Mouse (Mus musculus) gastrocnemius, adult 2 months (tissue): Measurements from ENCODE around the gene Usp27x. TPM values are rescaled to one million over a fixed set of nuclear protein-coding genes. Genes with fewer than 3 reads are reported as not detected.
A peak's percentile ranks its signal among the peaks of the same experiment; 100 is the strongest.

Source experiments
- DNase-seq: peaks from one replicate; pipeline ENCODE4 v3.0.0; 2022
- H3K27ac ChIP-seq: fragments of 200-600 bp; 2 replicates; pipeline ENCODE4 v1.8.1; 2022; ENCODE audit warnings: mild to moderate bottlenecking
- H3K4me3 ChIP-seq: fragments of 200-600 bp; 2 replicates; pipeline ENCODE4 v1.8.1; 2022; ENCODE audit warnings: mild to moderate bottlenecking, moderate library complexity
- CTCF ChIP-seq: fragments of 200-600 bp; IDR thresholded peaks from 2 replicates; pipeline ENCODE4 v1.8.1; 2022; ENCODE audit warnings: antibody characterized with exemption, mild to moderate bottlenecking, moderate library complexity
- intact Hi-C: fragments of 180-260 bp; cut with DNase I; formaldehyde crosslinking; loops from one replicate; pipeline ENCODE4 v1.15.1; 2025
- long read RNA-seq, 2 experiments: library from polyadenylated mRNA; stranded (forward); transcript quantifications; one replicate each; pipeline ENCODE4 v2.0.0; 2021
- total RNA-seq, 2 experiments: library from RNA; stranded (reverse); gene quantifications; 2 replicates each; pipeline ENCODE4 v1.2.3; 2021

Usp27x gene
- total RNA-seq = under 1 TPM; 0.17 to 0.20 TPM
- long read RNA-seq, experiment 1 = 0 reads
- long read RNA-seq, experiment 2, partial matches to known transcripts = 0 of 1 reads
- long read RNA-seq, experiment 2, other reads (novel, unspliced or antisense) = 0 of 1 reads

GRCm38 (mm10) chrX:7375716-7376480 is at the start of gene Usp27x:
TSS of gene Usp27x (minus strand) at chrX:7375830.
- intact Hi-C loops = no loop called here
- DNase-seq = peak; percentile 81

GRCm38 (mm10) chrX:7422691-7423111 is 47.1 kb upstream of the Usp27x start:
- Histone ChIP-seq H3K4me3 (peak overlapping the region; percentile 77), H3K27ac (peak overlapping the region; percentile 73)

More at GRCm38 (mm10) chrX:7375716-7376480, at the start of gene Usp27x:
- Histone ChIP-seq H3K4me3 (peak within 1 kb of the TSS; percentile 79), H3K27ac (peak within 1 kb of the TSS; percentile 82)
- TF ChIP-seq CTCF = peak; percentile 54

GRCm38 (mm10) chrX:7422166-7422565 is 46.5 kb upstream of the Usp27x start:
- intact Hi-C loops = loop anchor here (5.0 to 10.0 kb wide), 3 partner anchors 225 to 353 kb away; no protein-coding TSS in a partner anchor
- DNase-seq = no peak
- no peak for TF ChIP-seq CTCF
- H3K27ac ChIP-seq = no peak overlapping the region
- H3K4me3 ChIP-seq = peak overlapping the region; percentile 77

More at GRCm38 (mm10) chrX:7422691-7423111, 47.1 kb upstream of the Usp27x start:
- intact Hi-C loops = loop anchor here (5.0 to 10.0 kb wide), 3 partner anchors 225 to 352 kb away; no protein-coding TSS in a partner anchor
- DNase-seq = peak; percentile 64
- TF ChIP-seq CTCF = peak; percentile 73

GRCm38 (mm10) chrX:7421016-7421415 is 45.4 kb upstream of the Usp27x start:
- peak; percentile 82 for TF ChIP-seq CTCF
- H3K4me3 ChIP-seq = no peak overlapping the region
- H3K27ac ChIP-seq = no peak overlapping the region
- intact Hi-C loops = loop anchor here (1.0 to 10.0 kb wide), 4 partner anchors 99 to 354 kb away; no protein-coding TSS in a partner anchor
- peak; percentile 55 for DNase-seq

- no peak for TF ChIP-seq CTCF
- Histone ChIP-seq H3K4me3 (no peak overlapping the region), H3K27ac (peak overlapping the region; percentile 8; the same call in 1 of the 2 replicates)
- intact Hi-C loops = no loop called here
- peak; percentile 51 for DNase-seq
Measured at GRCm38 (mm10) chrX:7416178-7416871, 40.7 kb upstream of the Usp27x start.

GRCm38 (mm10) chrX:7415308-7415707 is 39.7 kb upstream of the Usp27x start:
- H3K4me3 ChIP-seq = no peak overlapping the region
- intact Hi-C loops = no loop called here
- no peak for TF ChIP-seq CTCF
- no peak overlapping the region for H3K27ac ChIP-seq
- DNase-seq = no peak

- Histone ChIP-seq H3K27ac (peak overlapping the region; percentile 46; the same call in 1 of the 2 replicates), H3K4me3 (peak overlapping the region; percentile 54)
- intact Hi-C loops = no loop called here
- TF ChIP-seq CTCF = no peak
- DNase-seq = peak; percentile 14
Measured at GRCm38 (mm10) chrX:7412239-7413033, 36.8 kb upstream of the Usp27x start.

GRCm38 (mm10) chrX:7376586-7376985 is 956 bp upstream of the Usp27x start:
- peak overlapping the region; percentile 82 for H3K27ac ChIP-seq
- DNase-seq = no peak
- intact Hi-C loops = no loop called here
- no peak for TF ChIP-seq CTCF
- peak overlapping the region; percentile 79 for H3K4me3 ChIP-seq

GRCm38 (mm10) chrX:7375322-7375715 is 311 bp downstream of the Usp27x start:
- H3K27ac ChIP-seq = peak overlapping the region; percentile 82
- no peak for DNase-seq
- peak overlapping the region; percentile 79 for H3K4me3 ChIP-seq
- no peak for TF ChIP-seq CTCF
- intact Hi-C loops = no loop called here

- intact Hi-C loops = loop anchor here (10.0 kb wide), 1 partner anchor 319 kb away; no protein-coding TSS in a partner anchor
Measured at GRCm38 (mm10) chrX:7325455-7325854, 50.2 kb downstream of the Usp27x start.

GRCm38 (mm10) chrX:7322288-7322687 is 53.3 kb downstream of the Usp27x start:
- TF ChIP-seq CTCF = peak; percentile 60
- intact Hi-C loops = loop anchor here (1.0 to 10.0 kb wide), 2 partner anchors 99 to 323 kb away; no protein-coding TSS in a partner anchor
- DNase-seq = peak; percentile 45
- H3K27ac ChIP-seq = no peak overlapping the region
- no peak overlapping the region for H3K4me3 ChIP-seq

More at GRCm38 (mm10) chrX:7325455-7325854, 50.2 kb downstream of the Usp27x start:
- peak; percentile 46 for TF ChIP-seq CTCF
- Histone ChIP-seq H3K4me3 (no peak overlapping the region), H3K27ac (no peak overlapping the region)
- DNase-seq = no peak

Other genes starting within 250 kb of the Usp27x start
- 1 to 10 TPM; 2.3 to 2.8 TPM for gene Clcn5, start 56.5 kb downstream of the Usp27x start, total RNA-seq
- under 1 TPM; 0.15 to 0.28 TPM for gene Foxp3, start 197.8 kb upstream of the Usp27x start, total RNA-seq
- 1 to 10 TPM; 2.3 to 3.3 TPM for gene Ppp1r3f, start 198.5 kb upstream of the Usp27x start, total RNA-seq
- gene Ccdc22, start 229.7 kb upstream of the Usp27x start, total RNA-seq = 10 to 100 TPM; 10.9 to 13.2 TPM
- gene Cacna1f, start 231.3 kb upstream of the Usp27x start, total RNA-seq = not detected